Mouse (Mus musculus): Measurements from ENCODE around the gene Tmem213.

GRCm38 (mm10) chr6:38149483-38149882, 40.4 kb downstream of the Tmem213 start:
- TF ChIP-seq CTCF (IDR thresholded peaks at IDR 0.05; ENCODE audit: insufficient read depth, low read depth, low read length) (no peak), POLR2A (IDR thresholded peaks at IDR 0.05; ENCODE audit: insufficient read depth, low read depth, low read length) (no peak)
